In genomic region chr4:120241106-120241505, GRCm38 (mm10) we compare ENCODE assay signal across 20 mouse cellular contexts. TPM values are rescaled to one million over a fixed set of nuclear protein-coding genes. Genes with fewer than 3 reads are reported as not detected.
DNase-seq lines count a peak whose midpoint lies in the region; ATAC-seq lines count a peak whose summit lies in the region.
"Had no signal": no experiment of that assay in that cellular context is flagged by ENCODE, and none has a peak within 500 bp of the region (broad histone marks: within the 10 kb centered on the region; RNA-seq: fewer than 3 reads in every experiment).

No protein-coding gene starts in this region.

- ATAC-seq in forebrain, embryonic 12.5 days (ENCODE audit: low FRiP score): no peak
- no peak for ATAC-seq in forebrain, embryonic 11.5 days (replicated peaks; ENCODE audit: low FRiP score)
- ATAC-seq in neural tube, embryonic 12.5 days (ENCODE audit: low FRiP score, low read depth): no peak
- no peak for ATAC-seq in hindbrain, embryonic 16.5 days
- no peak for ATAC-seq in kidney, embryonic 15.5 days (replicated peaks; ENCODE audit: low FRiP score)

- H3K4me2 ChIP-seq in forebrain, embryonic 12.5 days: no peak overlapping the region
- H3K4me2 ChIP-seq in forebrain, embryonic 11.5 days (ENCODE audit: low read depth, low read length, severe bottlenecking): no peak overlapping the region
- no peak overlapping the region for H3K4me2 ChIP-seq in neural tube, embryonic 12.5 days (replicated peaks)
- no peak overlapping the region for H3K4me2 ChIP-seq in hindbrain, embryonic 16.5 days (ENCODE audit: low read length)
- H3K4me2 ChIP-seq in kidney, embryonic 15.5 days: no peak overlapping the region
- H3K4me2 ChIP-seq: embryonic facial prominence, embryonic 15.5 days; limb, embryonic 13.5 days had no signal

- no peak for DNase-seq in forebrain, embryonic 11.5 days (ENCODE audit: low spot score)
- DNase-seq in neural tube, embryonic 10.5 days (ENCODE audit: extremely low spot score, low spot score): no peak
- DNase-seq in spleen, postnatal 10 days (ENCODE audit: low spot score in 2 of 2): no peak
- DNase-seq in gastrocnemius, postnatal 4 days (ENCODE audit: low spot score in 2 of 2): no peak
- DNase-seq: adrenal gland, postnatal 25 days; heart, adult 18-20 months; kidney, adult 18-20 months; kidney, postnatal 14 days; lung, postnatal 10 days; thymus, postnatal 14 days had no signal

- no peak overlapping the region for H3K9ac ChIP-seq in forebrain, embryonic 12.5 days
- no peak overlapping the region for H3K9ac ChIP-seq in forebrain, embryonic 11.5 days (ENCODE audit: low read length)
- H3K9ac ChIP-seq in neural tube, embryonic 12.5 days: 0 out of 2 replicates have a peak overlapping the region, but pooled peaks have one; percentile 10
- peak overlapping the region; percentile 50 for H3K9ac ChIP-seq in hindbrain, embryonic 16.5 days (ENCODE audit: low read depth, low read length)
- H3K9ac ChIP-seq in kidney, embryonic 15.5 days: no peak overlapping the region
- H3K9ac ChIP-seq: embryonic facial prominence, embryonic 15.5 days; limb, embryonic 13.5 days; liver, embryonic 14.5 days had no signal

- H3K27ac ChIP-seq in forebrain, embryonic 12.5 days: peak overlapping the region; percentile 53; the same call in 1 of the 2 replicates
- H3K27ac ChIP-seq in forebrain, embryonic 11.5 days (ENCODE audit: low read depth, low read length): no peak overlapping the region
- no peak overlapping the region for H3K27ac ChIP-seq in neural tube, embryonic 12.5 days
- no peak overlapping the region for H3K27ac ChIP-seq in hindbrain, embryonic 16.5 days (ENCODE audit: low read depth, low read length)
- H3K27ac ChIP-seq in kidney, embryonic 15.5 days: no peak overlapping the region
- H3K27ac ChIP-seq: embryonic facial prominence, embryonic 15.5 days; limb, embryonic 13.5 days; liver, embryonic 14.5 days; stomach, postnatal 0 days had no signal

- H3K4me3 ChIP-seq in forebrain, embryonic 12.5 days (replicated peaks): no peak overlapping the region
- no peak overlapping the region for H3K4me3 ChIP-seq in forebrain, embryonic 11.5 days (ENCODE audit: low read depth, low read length)
- H3K4me3 ChIP-seq in neural tube, embryonic 12.5 days: no peak overlapping the region
- no peak overlapping the region for H3K4me3 ChIP-seq in hindbrain, embryonic 16.5 days (ENCODE audit: low read length)
- H3K4me3 ChIP-seq in kidney, embryonic 15.5 days (replicated peaks): no peak overlapping the region
- H3K4me3 ChIP-seq: embryonic facial prominence, embryonic 15.5 days; limb, embryonic 13.5 days; megakaryocyte, embryonic 14.5 days; myocyte had no signal

- no peaks in the 10 kb centered on the region for H3K36me3 ChIP-seq in forebrain, embryonic 12.5 days (replicated peaks)
- no peaks in the 10 kb centered on the region for H3K36me3 ChIP-seq in forebrain, embryonic 11.5 days (ENCODE audit: control insufficient read depth, insufficient read depth, low read length)
- no peaks in the 10 kb centered on the region for H3K36me3 ChIP-seq in neural tube, embryonic 12.5 days
- no peaks in the 10 kb centered on the region for H3K36me3 ChIP-seq in hindbrain, embryonic 16.5 days (ENCODE audit: control insufficient read depth, insufficient read depth, low read length)
- H3K36me3 ChIP-seq in kidney, embryonic 15.5 days: no peaks in the 10 kb centered on the region
- H3K36me3 ChIP-seq: embryonic facial prominence, embryonic 15.5 days; limb, embryonic 13.5 days had no signal

- H3K9me3 ChIP-seq in forebrain, embryonic 12.5 days: no peaks in the 10 kb centered on the region
- no peaks in the 10 kb centered on the region for H3K9me3 ChIP-seq in forebrain, embryonic 11.5 days (ENCODE audit: control insufficient read depth, low read length)
- no peaks in the 10 kb centered on the region for H3K9me3 ChIP-seq in neural tube, embryonic 12.5 days
- H3K9me3 ChIP-seq in hindbrain, embryonic 16.5 days (ENCODE audit: control insufficient read depth, low read length): no peaks in the 10 kb centered on the region
- H3K9me3 ChIP-seq in kidney, embryonic 15.5 days (replicated peaks): no peaks in the 10 kb centered on the region
- H3K9me3 ChIP-seq: embryonic facial prominence, embryonic 15.5 days; limb, embryonic 13.5 days had no signal

- H3K4me1 ChIP-seq in forebrain, embryonic 12.5 days: peaks cover 50% of the 10 kb centered on the region
- H3K4me1 ChIP-seq in forebrain, embryonic 11.5 days (replicated peaks; ENCODE audit: control insufficient read depth, insufficient read depth, low read length): peaks cover 17% of the 10 kb centered on the region
- H3K4me1 ChIP-seq in neural tube, embryonic 12.5 days: peaks cover 28% of the 10 kb centered on the region
- H3K4me1 ChIP-seq in hindbrain, embryonic 16.5 days (ENCODE audit: control insufficient read depth, insufficient read depth, low read depth, low read length): peaks cover 32% of the 10 kb centered on the region
- peaks cover 7% of the 10 kb centered on the region for H3K4me1 ChIP-seq in kidney, embryonic 15.5 days

- peaks cover 33% of the 10 kb centered on the region for H3K27me3 ChIP-seq in forebrain, embryonic 12.5 days
- no peaks in the 10 kb centered on the region for H3K27me3 ChIP-seq in forebrain, embryonic 11.5 days (ENCODE audit: control insufficient read depth, insufficient read depth, low read length)
- H3K27me3 ChIP-seq in neural tube, embryonic 12.5 days (replicated peaks): no peaks in the 10 kb centered on the region
- no peaks in the 10 kb centered on the region for H3K27me3 ChIP-seq in hindbrain, embryonic 16.5 days (replicated peaks; ENCODE audit: control insufficient read depth, insufficient read depth, low read length)
- H3K27me3 ChIP-seq in kidney, embryonic 15.5 days: peaks cover 51% of the 10 kb centered on the region

- 64% methylated on average over 3 of the region's 3 CpGs for WGBS in forebrain, embryonic 12.5 days
- WGBS in forebrain, embryonic 11.5 days: 72% methylated on average over 3 of the region's 3 CpGs
- 66% methylated on average over 3 of the region's 3 CpGs for WGBS in neural tube, embryonic 12.5 days
- WGBS in hindbrain, embryonic 16.5 days: 51% methylated on average over 3 of the region's 3 CpGs
- 70% methylated on average over 3 of the region's 3 CpGs for WGBS in kidney, embryonic 15.5 days

RNA-seq across cellular contexts. Expression of gene Foxo6, which starts 46.0 kb away (rescaled TPM):
- 0.96 and 1.1 TPM in 2 replicates for polyA plus RNA-seq in forebrain, embryonic 12.5 days (2016; fragmentation: Nextera tagmentation; extraction: Ambion mirVana)
- 0.39 and 1.1 TPM in 2 replicates for polyA plus RNA-seq in forebrain, embryonic 11.5 days (2014; fragmentation: Nextera tagmentation; extraction: Ambion mirVana)
- polyA plus RNA-seq in neural tube, embryonic 12.5 days (2016; fragmentation: Nextera tagmentation; extraction: Ambion mirVana): 0.86 and 1.2 TPM in 2 replicates
- 0.85 and 1.1 TPM in 2 replicates for polyA plus RNA-seq in hindbrain, embryonic 16.5 days (2015; fragmentation: Nextera tagmentation; extraction: Ambion mirVana)
- 0.13 and 0.14 TPM in 2 replicates for polyA plus RNA-seq in kidney, embryonic 15.5 days (2015; fragmentation: Nextera tagmentation; extraction: Ambion mirVana)
- total RNA-seq in gastrocnemius, postnatal 4 days (2021): 10 to 100 TPM in 1 of 2 experiments, 1 to 10 TPM in 1; 8.8 to 10.2 TPM

Comparison
In these comparisons a context has a peak if more than half of its experiments do, and no peak if none do; other contexts are left out.
1. H3K9ac ChIP-seq: peak in neural tube, embryonic 12.5 days (single experiment) and hindbrain, embryonic 16.5 days (single experiment); none in forebrain, embryonic 12.5 days (single experiment), forebrain, embryonic 11.5 days (single experiment) and kidney, embryonic 15.5 days (single experiment).